Mouse (Mus musculus) gastrocnemius, postnatal 10 days (tissue): ENCODE measurements around the gene Rgs10. TPM values are rescaled to one million over a fixed set of nuclear protein-coding genes. Genes with fewer than 3 reads are reported as not detected.
A peak's percentile ranks its signal among the peaks of the same experiment; 100 is the strongest.

Experiments
- DNase-seq: peaks from one replicate; pipeline ENCODE4 v3.0.0; 2021; ENCODE audit warnings: mixed read lengths
- total RNA-seq, 2 experiments: library from RNA; stranded (reverse); gene quantifications; 2 replicates each; pipeline ENCODE4 v1.2.3; 2021

Gene Rgs10
- total RNA-seq, 2 experiments from 2014 or later = 9.8 to 10.3 TPM

DNA sequence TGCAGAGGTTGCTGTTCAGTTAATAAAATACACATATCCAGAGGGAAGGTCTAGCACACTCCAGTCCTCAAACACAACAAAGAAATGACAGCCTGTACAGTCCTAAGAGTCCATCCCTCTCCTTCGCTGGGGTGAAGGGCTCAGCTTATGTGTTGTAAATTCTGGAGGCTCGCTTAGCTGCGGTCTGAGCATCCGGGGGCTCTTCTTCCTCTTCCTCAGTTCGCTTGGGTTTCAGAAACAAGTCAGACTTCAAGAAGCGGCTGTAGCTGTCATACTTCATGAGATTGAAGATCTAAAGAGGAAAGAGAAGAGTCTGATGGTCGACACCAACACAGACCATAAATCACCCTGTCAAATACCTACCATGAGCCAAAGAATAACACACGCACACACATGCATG lies 44.8 kb downstream of the Rgs10 start:
- no peak for DNase-seq

DNA sequence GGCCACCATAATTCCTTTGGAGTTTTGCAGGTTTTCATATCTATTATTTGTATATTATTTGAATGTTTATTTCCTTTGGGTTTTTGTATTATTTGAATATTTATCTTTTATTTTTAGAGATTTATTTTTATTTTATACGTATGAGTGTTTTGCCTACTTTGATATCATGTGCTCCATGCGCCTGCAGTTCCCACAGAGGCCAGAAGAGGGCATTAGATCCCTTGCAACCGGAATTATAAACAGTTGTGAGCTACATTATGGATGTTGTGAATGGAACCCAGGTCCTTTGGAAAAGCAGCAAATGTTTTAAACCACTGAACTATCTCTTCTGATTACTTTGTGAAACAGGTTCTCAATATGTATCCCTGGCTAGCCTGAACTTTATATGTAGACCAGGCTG lies 46.2 kb downstream of the Rgs10 start:
- DNase-seq = no peak

DNA sequence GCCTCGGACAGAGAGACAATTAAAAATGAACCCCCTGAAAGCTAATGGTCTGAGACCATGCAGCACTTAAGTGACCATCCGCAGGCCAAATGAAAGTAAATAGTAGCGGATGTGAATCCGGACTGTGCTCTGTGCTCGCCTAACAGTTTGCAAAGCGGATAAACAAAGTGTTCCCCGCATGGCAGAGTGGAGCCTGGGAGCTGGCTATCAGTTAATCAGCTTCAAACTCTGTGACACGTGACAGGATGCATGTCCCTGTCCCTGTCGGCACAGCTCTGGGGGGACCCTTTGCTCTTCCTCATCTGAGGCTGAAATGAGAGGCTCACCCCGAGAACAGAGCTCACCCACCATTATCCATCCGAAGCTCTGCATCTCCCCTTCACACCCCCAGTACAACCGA lies 49.2 kb downstream of the Rgs10 start:
- no peak for DNase-seq

DNA sequence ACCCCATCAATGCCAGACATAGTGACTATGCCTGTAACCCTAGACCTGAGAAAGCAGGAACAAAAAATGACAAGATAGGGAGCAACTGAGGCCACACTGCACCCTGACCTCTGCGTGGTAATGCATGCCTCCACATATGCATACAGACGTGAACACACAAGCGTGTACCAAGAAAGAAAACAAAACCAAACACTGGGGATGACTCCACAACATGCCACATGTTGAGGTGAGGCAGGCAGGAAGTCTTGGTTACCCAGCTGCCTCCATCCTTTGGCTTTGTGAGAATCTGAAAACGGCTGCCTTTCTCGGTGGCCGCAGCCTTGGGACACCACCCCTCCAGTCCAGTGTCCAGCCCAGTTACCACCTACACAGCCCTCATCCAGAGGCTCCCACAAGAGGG lies 49.7 kb downstream of the Rgs10 start:
- DNase-seq = no peak

DNA sequence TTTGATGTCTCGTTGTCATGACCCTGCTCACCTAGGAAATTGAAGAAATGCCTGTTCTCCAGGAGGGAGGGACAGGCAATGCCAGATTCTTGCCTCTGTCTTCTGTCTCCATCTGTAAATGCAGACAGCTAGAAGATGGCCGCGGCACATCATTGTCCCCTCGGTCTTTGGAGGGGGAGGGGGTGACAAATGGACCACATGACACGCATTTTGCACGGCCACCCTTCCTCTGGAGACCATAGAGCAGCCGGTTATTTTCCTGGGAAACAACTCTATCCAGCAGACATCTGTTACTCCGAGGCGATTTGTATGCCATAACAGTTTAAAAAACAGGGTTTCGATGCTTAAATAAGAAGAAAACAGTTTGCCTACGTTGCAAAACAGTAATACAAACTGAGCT lies 51.9 kb downstream of the Rgs10 start:
- DNase-seq = no peak

DNA sequence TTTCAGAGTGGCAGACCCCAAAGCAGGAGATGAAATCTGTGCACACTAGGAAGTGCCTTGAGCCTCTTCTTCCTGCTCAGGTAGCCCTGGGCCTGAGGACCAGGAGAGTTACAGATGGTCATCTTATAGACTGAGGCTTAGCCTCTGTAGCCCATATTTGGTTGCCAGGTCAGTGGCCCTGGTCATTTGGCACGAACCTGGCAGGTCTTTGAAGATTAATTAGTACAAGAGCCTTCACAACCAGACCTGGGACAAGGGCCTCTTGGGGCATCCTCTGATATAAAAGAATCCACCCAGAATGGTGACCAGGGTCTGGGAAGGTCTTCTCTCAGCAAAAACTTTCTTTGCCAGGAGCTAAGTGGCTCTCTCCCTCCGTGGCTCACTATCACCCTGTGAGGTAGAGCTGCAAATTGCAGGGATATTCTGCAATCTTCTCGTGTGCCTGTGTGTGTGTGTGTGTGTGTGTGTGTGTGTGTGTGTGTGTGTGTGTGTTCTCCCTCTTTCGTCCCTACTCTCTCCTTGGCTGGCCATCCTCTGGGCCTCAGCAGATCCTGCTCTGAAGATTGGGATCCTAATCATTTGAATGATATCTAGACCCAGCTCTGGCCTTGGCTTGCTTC lies 53.4 kb downstream of the Rgs10 start:
- DNase-seq = no peak

DNA sequence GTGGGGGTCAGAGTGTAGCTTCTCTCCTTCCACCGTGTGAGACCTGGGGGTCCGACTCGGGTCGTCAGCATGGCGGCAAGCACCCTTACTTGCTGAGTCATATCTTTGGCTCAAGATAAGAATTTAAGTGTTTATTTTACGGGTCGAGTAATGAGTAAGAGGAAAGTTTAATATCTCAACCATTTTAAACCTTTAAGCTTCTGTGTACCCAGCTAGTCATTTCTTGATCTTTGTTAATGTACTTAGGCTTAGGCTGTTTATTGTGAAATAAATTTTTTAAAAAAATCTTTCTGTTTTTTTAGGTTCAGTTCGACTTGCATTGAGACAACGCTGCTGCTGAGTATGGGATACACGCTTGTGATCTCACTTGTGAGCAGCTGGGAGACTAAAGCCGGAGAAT lies 54.0 kb downstream of the Rgs10 start:
- no peak for DNase-seq

DNA sequence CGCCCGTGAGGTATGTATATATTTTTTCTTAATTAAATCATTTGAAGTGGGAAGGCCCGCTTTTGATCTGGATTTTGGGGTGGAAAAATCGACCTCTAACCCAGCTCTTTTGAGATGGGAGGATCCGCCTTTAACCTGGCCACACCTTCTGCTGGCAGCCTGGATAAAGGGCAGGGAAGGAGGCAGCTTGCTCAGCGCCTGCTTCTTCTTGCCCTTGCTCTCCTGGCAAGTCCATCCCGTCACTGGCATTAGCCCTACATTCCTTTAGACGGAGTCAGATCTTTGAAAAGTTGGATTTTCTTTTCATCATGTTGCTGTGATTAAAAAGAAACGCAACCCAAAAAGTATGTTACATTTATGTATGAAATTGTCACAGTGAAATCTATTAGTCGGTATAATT lies 54.8 kb downstream of the Rgs10 start:
- DNase-seq = peak; percentile 38

DNA sequence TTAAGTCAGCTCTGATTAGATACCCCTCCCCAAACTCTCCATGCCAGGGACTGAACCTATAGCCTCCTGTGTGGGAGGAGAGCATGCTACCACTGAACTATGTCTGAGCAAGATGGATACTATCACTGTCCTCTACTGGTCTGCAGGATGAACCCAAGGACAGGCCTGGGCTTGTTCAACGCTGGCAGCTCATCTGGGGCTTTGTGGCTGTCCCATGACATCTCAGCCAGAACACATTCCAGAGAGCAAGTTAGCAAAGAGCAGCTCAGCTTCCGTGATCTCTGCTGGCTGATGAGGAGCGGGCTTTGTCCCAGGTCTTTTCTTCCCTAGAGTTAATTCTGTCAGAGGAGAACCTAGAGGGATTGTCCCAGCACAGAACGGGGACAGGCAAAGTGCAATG lies 55.6 kb downstream of the Rgs10 start:
- no peak for DNase-seq

DNA sequence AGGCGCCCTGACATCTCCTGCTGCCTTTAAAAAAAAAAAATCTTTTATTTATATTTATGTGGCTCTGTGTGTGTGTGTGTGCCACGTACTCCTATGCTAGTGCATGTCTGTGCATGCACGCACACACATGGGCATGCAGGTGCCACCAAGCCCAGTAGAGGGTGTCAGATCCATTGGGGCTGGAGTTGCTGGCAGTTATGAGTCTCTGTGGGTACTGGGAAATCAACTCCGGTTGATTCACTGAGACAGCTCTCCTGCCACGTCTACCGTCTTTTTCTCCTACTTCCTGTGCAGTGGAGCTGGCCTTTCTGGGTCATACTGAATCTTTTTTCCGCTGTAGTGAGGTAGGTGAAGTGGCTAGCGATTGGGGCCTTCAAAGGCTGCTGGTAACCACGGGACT lies 58.8 kb downstream of the Rgs10 start:
- no peak for DNase-seq

DNA sequence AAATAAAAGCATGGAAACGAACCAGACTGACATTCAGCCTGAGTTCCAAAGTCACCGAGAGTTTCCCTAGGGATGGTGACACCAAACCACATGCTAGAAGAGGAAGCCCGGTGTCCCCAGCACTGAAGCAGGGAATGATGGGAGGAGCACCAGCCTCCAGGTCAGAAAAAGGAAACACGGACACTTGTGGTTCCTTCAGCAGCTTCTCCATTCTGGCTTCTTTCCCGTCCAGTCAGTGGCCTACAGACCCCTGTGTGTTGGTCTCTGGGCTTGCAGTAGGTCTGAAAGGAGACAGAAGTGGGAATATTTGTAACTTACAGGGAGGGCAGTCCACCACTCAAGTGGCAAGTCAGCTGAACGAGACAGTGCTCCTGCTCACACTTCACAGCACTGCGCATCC lies 59.4 kb downstream of the Rgs10 start:
- DNase-seq = no peak

DNA sequence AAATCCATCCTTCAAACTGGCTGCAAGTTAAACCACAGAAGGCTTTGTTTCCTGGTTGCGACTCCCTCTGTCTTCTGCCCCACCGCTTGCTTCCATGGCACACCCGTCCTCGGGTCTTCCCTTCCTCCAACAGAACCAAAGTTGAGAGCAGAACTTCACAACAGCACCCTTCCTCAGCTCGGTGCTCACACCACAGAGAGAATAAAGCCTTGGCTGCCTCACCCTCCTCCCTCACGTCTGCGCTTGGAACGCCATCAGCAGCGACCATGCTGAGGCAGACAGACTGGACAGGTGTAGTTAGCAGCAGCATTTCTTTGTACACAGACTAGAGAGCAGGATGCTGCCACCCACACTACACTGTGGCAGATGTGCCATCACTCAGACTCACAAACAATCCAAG lies 59.8 kb downstream of the Rgs10 start:
- DNase-seq = no peak

DNA sequence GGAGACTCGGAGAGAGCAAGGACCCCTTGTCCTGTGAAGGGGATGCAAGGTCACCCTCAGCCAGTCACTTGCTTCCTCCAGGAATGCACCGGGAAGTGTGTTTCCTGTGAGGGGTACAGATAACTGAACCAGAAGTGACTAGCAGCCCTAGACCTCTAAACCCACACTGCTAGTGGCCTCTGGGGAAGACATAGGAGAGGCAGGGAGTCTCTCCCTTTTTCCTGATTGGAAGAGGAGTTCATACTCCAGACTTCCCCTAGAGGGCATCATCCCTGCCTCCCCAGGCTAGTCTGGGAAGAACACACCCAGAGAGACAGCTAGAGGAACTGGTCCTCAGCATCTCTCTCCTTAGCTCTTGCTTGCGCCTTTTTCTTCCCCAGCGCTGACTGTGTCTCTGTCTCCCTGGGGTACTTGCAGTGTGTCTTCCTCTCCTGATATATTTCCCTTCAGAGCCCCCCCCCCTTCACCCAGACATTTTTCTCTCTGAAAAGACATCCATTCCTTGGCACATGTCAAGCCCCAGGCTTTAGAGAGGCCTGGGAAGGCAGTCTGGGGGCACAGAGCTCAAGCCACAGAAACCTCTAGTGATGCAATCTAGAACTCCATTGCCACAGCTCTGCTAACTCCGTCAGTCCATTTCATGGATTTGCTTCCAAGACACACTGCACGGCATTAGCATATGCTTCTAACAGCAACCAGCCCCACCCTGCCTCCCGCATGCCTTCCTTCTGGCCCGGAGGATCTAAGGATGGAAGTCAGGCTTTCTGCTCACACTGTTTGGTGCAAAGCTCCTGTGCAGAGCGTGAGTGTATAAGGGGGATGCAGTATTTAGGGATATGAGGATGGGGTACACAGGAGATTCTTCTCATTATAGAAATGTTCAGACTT lies 61.4 kb downstream of the Rgs10 start:
- DNase-seq = no peak

DNA sequence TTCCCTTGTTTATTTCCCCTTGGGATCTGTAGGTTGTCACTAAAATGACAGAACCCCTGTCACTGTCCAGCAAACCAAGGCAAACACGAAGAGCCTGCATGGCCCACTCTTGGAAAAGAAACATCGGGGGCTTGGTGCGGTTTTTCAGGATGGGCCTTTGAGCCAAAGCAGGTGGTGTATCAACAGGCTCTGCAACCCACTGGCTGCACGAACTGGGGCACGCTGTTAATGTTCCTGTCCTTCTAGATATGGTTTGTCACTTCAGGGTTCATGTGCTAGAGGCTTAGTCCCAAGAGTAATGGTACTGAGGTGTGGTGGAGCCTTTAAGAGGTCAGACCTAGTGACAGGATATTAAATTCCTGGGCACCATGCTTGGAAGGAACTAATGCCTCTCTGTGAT lies 63.1 kb downstream of the Rgs10 start:
- DNase-seq = no peak

DNA sequence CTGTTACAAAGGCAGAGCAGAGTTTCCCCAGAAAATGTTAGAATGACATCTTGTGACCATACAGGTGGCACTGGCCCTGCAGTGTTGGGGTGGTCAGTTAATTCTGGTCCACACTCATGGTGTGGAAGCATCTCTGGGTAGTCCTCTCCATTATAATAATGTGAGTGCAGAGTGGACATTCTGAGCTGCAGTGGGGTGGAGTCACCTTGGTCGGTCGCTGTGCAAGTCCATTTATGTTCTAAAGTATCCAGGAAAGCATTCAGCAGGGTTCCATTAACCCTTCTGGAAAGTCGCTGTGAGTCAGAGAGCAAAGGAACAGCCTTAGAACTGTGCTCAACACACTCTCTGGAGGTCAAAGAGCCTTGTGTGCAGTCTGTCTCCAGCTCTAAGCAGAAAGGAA lies 65.8 kb downstream of the Rgs10 start:
- no peak for DNase-seq

DNA sequence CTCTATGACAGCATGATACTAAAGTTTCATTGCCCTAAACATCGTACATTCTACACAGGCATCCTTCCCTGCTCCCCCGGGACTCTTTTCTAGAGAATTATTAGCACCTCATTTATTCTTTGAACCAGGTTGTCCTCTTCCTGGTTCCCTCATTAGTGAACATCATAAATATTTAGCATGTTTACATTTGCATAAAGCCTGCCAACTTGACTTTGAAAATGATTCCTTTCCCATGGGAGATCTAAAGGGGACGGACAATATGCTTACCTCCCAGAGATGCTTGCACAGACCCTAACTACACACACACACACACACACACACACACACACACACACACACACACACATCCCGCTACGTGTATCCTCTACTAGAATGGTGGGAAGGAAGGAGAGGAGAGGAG lies 67.4 kb downstream of the Rgs10 start:
- DNase-seq = no peak

DNA sequence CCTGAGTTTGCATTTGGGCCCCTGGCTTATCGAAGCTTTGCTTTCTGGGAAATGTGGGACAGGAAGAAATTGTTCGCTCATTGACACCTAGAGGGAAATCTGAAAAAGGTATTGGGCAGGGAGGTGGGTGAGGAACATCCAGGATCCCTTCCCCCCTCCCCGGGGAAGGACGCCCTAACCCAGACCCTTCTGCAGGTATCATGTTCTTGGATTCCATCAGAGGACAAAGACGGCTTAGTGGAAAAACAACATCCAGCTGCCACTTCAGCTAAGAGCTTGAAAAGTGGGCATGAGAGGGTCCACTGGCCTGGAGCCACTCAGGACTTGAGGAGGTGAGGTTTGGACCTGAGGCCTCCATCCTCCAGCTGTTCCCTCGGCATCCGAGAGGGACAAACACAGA lies 68.2 kb downstream of the Rgs10 start:
- DNase-seq = no peak

DNA sequence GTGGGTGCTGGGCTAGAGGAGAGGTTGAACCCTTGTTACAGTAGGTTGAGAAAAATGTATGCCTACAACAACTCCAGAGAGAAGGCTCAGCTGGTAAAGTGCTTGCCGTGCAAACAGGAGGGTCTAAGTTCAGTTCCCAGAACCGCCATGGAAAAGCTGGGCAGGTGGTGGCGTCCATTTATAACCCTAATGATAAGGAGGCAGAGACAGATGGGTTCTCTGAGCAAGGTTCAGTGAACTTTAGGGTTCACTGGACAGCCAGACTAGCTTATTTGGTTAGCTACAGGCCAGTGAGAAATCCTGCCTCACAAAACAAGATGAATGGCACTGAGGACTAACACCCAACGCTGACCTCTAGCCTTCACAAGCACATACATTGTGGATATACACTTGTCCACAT lies 68.8 kb downstream of the Rgs10 start:
- DNase-seq = no peak

DNA sequence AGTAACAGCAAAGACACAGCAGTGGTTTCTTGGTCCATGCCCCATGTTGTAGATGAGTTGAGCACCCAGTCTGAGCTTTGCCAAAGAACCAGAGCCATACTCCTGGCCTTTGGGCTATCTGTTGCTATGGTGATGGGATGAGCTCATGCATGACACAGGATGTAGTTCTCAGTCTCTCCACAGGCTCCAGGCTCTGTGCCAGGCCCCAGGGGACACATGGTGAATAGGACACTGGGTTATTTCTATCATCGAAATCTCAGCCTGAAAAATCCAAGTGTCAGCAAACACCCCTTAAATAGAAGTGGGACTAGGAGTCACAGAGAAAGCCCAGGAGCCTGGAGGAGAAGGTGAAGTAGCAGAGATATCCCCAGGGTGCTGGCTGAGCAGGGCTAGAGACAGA lies 70.0 kb downstream of the Rgs10 start:
- DNase-seq = peak; percentile 73

DNA sequence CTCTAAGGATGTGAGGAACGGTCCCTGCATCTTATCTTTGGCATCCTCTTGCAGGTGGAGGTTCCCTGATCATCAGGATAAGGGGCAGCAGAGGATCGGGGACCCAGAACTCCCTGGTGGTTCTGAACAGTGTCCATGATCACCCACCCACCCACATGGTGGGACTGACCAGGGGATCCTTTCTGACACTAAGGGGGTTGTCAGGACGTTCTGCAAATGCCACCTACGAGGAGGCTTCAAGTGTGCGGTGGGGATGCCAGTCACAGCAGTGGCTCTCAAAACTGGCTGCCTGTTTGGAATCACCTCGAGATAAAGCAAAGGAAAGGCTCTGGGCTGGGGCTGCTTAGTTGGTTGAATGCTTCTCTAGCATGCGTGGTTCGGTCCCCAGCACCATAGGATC lies 71.6 kb downstream of the Rgs10 start:
- no peak for DNase-seq

DNA sequence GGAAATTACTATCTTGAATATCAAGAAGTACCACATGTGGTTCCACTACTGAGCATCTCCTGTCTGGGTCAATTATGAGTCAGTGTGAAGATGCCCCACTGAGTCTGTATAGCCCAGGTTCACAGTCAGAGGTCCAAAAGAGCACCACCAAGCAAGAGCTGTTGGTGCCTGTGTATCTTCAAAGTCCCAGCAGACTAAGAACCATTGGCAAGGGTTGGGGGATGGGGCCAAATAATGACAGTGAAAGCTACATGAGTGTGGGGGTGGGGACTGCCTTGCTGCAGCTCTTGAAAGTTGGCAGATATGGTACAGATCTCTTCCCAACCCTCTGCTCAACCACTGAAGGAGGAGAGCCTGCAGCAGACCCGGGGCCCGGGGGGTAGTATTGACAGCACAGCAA lies 72.0 kb downstream of the Rgs10 start:
- DNase-seq = no peak

DNA sequence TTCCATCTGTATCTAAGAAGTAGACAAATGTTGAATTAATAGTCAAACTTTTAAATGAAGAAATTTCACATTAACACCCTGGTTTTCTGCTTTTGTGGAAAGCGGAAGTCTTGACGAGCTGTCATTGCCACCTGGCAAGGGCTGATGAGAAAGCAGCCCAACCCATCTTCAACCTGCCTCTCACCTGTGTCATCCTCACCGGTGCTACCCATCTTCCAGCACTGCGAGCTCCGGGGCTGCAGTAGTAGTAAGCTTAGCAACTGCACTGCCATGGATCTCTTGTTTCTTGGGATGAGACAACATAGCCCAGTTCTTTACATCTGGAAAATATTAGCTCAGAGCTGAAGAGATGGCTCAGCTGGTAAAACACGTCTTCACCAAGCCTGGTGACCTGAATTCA lies 72.9 kb downstream of the Rgs10 start:
- DNase-seq = no peak

DNA sequence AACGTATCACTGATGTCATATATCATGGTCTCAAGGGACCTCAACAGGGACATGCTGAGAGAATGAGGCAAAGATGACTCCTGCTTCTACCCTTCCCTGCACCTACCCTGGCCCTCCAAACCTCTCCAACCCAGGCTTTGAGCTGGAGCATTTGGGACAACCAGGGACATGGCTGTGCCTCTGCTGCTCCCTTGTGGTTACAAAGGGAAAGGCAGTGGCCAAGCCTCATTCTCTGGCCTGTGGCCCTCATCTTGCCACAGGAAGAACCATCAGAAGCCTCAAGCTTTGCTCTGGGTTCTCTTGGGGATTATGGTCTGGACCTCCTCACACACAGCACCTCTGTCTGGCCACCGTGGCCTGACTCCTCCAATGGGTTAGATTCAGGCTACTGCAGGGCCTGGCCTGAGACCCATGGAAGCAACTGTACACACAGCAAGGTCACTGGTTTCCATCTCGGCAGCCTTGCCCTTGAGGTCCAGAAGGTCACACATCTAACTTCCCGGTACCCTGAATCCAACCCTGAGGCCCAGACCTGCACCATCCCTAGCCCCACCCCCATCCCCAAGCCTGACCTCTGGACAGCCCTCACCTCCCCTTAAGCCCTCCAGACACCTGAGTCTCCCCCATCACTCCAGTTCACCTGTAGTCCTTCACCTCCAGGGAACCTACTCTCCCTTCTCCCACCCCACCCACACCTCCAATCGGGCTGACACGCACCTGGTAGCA lies 73.5 kb downstream of the Rgs10 start:
- DNase-seq = peak; percentile 77

DNA sequence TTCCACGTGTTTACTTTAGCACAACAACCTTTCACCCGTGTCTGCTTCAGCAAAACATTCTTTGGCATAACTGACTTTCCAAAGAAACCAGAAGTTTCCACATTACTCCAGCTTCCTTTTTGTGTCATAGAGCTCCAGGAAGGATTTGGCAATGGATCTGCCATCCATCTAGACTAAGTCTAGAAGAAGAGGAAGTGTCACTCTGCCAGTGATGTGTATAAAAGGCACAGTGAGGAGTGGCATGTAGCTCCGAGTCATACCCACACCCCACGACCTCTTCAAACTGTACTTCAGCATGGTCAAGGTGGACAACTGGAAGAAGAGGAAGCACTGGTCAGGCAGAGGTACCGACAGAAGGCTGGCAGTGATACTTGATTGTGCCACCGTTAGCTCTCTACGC lies 74.1 kb downstream of the Rgs10 start:
- DNase-seq = no peak
